Mouse (Mus musculus) forebrain, embryonic 12.5 days (tissue): ENCODE measurements around the gene Ppp1r1b. TPM values are rescaled to one million over a fixed set of nuclear protein-coding genes. Genes with fewer than 3 reads are reported as not detected.
"Not testable (repeated sequence)": the region's sequence is repeated elsewhere in the genome, so short reads cannot be mapped to it uniquely, and the experiment has no call there.

Experiments
- ATAC-seq: fragments of 200-750 bp; cut with Nextera tagmentation; 2 replicates; pipeline ENCODE4 v1.8.0; 2017; ENCODE audit warnings: moderate TSS enrichment; ENCODE audit not compliant: low FRiP score
- H3K27ac ChIP-seq: fragments of 300-500 bp; sonication (generic); 2 replicates; pipeline ENCODE4 v1.5.1; 2016; ENCODE audit warnings: mild to moderate bottlenecking
- H3K27me3 ChIP-seq: fragments of 300-500 bp; sonication (generic); 2 replicates; pipeline ENCODE4 v1.6.1; 2016; ENCODE audit warnings: mild to moderate bottlenecking
- H3K36me3 ChIP-seq: fragments of 300-500 bp; sonication (generic); replicated peaks from 2 replicates; pipeline ENCODE4 v1.6.1; 2016; ENCODE audit warnings: mild to moderate bottlenecking
- H3K4me1 ChIP-seq: fragments of 300-500 bp; sonication (generic); 2 replicates; pipeline ENCODE4 v1.6.1; 2016
- H3K4me2 ChIP-seq: fragments of 300-500 bp; sonication (generic); 2 replicates; pipeline ENCODE4 v1.6.1; 2016; ENCODE audit warnings: mild to moderate bottlenecking, moderate library complexity
- H3K4me3 ChIP-seq: fragments of 300-500 bp; sonication (generic); replicated peaks from 2 replicates; pipeline ENCODE4 v1.5.1; 2016; ENCODE audit warnings: mild to moderate bottlenecking
- H3K9ac ChIP-seq: fragments of 300-500 bp; sonication (generic); 2 replicates; pipeline ENCODE4 v1.6.1; 2016; ENCODE audit warnings: mild to moderate bottlenecking
- H3K9me3 ChIP-seq: fragments of 300-500 bp; sonication (generic); 2 replicates; pipeline ENCODE4 v1.6.1; 2016
- WGBS: fragments of 180-500 bp; shearing (Covaris S2); methylation state at CpG from one replicate; pipeline ENCODE4 v1.1.7; 2016; 5-methylcytosine and 5-hydroxymethylcytosine counted together
- polyA plus RNA-seq: library from polyadenylated mRNA; unstranded; fragments of >200 nt; fragmentation: Nextera tagmentation; extraction: Ambion mirVana; gene quantifications from 2 replicates; pipeline ENCODE4 v1.2.1, GENCODE M21; 2016

The Ppp1r1b gene
- polyA plus RNA-seq, 1 experiment from 2014 or later, result 3.1 TPM

GRCm38 (mm10) chr11:98369337-98369736 lies 21.1 kb downstream of the Ppp1r1b start:
- H3K27me3 ChIP-seq, result no peaks in the 10 kb centered on the region
- no peak for ATAC-seq

GRCm38 (mm10) chr11:98370588-98370987 lies 22.4 kb downstream of the Ppp1r1b start:
- no peak overlapping the region for H3K4me3 ChIP-seq
- H3K9ac ChIP-seq, result no peak overlapping the region
- peaks cover 21% of the 10 kb centered on the region for H3K36me3 ChIP-seq
- no peaks in the 10 kb centered on the region for H3K9me3 ChIP-seq
- H3K4me2 ChIP-seq, result no peak overlapping the region
- peaks cover 24% of the 10 kb centered on the region for H3K4me1 ChIP-seq
- H3K27me3 ChIP-seq, result no peaks in the 10 kb centered on the region
- WGBS, result 80% methylated on average over 2 of the region's 2 CpGs
- no peak for ATAC-seq
- peak overlapping the region; percentile 80 for H3K27ac ChIP-seq

More at GRCm38 (mm10) chr11:98369337-98369736, 21.1 kb downstream of the Ppp1r1b start:
- Histone ChIP-seq H3K4me3 (no peak overlapping the region), H3K36me3 (peaks cover 8% of the 10 kb centered on the region; the same call in 1 of the 2 replicates), H3K4me1 (peaks cover 24% of the 10 kb centered on the region), H3K4me2 (no peak overlapping the region), H3K9ac (no peak overlapping the region), H3K9me3 (no peaks in the 10 kb centered on the region), H3K27ac (no peak overlapping the region)
- 85% methylated on average over 6 of the region's 6 CpGs for WGBS

DNA sequence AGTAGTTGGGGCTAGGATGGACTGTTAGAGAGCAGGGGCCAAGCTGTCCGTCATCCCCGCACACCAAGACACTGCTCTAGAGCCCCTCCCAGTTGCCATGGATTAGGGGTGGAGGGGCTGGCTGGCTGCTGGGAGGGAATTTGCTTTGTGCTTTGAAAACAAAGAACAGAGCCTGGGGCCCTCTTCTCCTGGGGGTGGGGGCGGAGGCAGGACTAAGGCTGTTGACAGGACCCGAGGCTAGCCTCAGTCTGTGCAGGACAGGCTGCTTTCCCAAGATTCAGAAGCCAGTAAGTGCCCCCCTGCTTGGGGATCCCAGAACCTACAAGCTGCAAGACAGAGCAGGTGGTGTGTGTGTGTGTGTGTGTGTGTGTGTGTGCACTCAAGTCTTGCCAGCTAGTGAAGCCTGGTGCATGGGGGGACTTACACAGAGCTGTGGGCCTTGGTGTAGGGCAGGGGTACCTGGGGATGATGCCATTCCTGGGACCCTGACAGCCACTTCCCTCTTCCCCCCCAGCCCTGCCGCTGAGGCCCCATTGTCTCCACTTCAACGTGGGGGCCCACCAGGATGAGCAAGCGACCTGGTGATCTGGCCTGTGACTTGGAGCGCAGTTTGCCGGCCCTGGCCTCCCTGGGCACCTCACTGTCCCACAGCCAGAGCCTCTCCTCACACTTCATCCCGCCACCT lies 23.5 kb downstream of the Ppp1r1b start:
- Histone ChIP-seq H3K36me3 (peaks cover 28% of the 10 kb centered on the region), H3K27me3 (no peaks in the 10 kb centered on the region), H3K9me3 (no peaks in the 10 kb centered on the region), H3K4me3 (peak overlapping the region; percentile 19; the same call in 1 of the 2 replicates), H3K4me1 (peaks cover 24% of the 10 kb centered on the region), H3K4me2 (peak overlapping the region; percentile 38), H3K27ac (peak overlapping the region; percentile 80), H3K9ac (peak overlapping the region; percentile 44)
- peak; percentile 74 for ATAC-seq
- WGBS, result 26% methylated on average over 10 of the region's 10 CpGs

- Histone ChIP-seq H3K9ac (0 out of 2 replicates have a peak overlapping the region, but pooled peaks have one; percentile 44), H3K27me3 (no peaks in the 10 kb centered on the region), H3K4me3 (no peak overlapping the region), H3K27ac (peak overlapping the region; percentile 80; the same call in 1 of the 2 replicates), H3K36me3 (peaks cover 33% of the 10 kb centered on the region), H3K4me2 (peak overlapping the region; percentile 38), H3K9me3 (no peaks in the 10 kb centered on the region), H3K4me1 (peaks cover 24% of the 10 kb centered on the region)
- ATAC-seq, result no peak
- WGBS, result 5% methylated on average over 2 of the region's 2 CpGs
Observed at GRCm38 (mm10) chr11:98372406-98372805, 24.2 kb downstream of the Ppp1r1b start.

- Histone ChIP-seq H3K9ac (no peak overlapping the region), H3K36me3 (peaks cover 42% of the 10 kb centered on the region)
Observed at GRCm38 (mm10) chr11:98373244-98373643, 25.0 kb downstream of the Ppp1r1b start.

GRCm38 (mm10) chr11:98374266-98374665 lies 26.1 kb downstream of the Ppp1r1b start:
- H3K4me1 ChIP-seq, result peaks cover 24% of the 10 kb centered on the region
- H3K9ac ChIP-seq, result no peak overlapping the region
- no peak overlapping the region for H3K4me3 ChIP-seq
- H3K36me3 ChIP-seq, result peaks cover 52% of the 10 kb centered on the region
- no peak overlapping the region for H3K27ac ChIP-seq
- H3K9me3 ChIP-seq, result no peaks in the 10 kb centered on the region
- H3K27me3 ChIP-seq, result no peaks in the 10 kb centered on the region
- 83% methylated on average over 8 of the region's 8 CpGs for WGBS
- no peak overlapping the region for H3K4me2 ChIP-seq
- no peak for ATAC-seq

More at GRCm38 (mm10) chr11:98373244-98373643, 25.0 kb downstream of the Ppp1r1b start:
- H3K27me3 ChIP-seq, result no peaks in the 10 kb centered on the region
- no peaks in the 10 kb centered on the region for H3K9me3 ChIP-seq
- H3K4me3 ChIP-seq, result no peak overlapping the region
- no peak overlapping the region for H3K27ac ChIP-seq
- 93% methylated on average over 6 of the region's 6 CpGs for WGBS
- ATAC-seq, result no peak
- H3K4me2 ChIP-seq, result no peak overlapping the region
- peaks cover 24% of the 10 kb centered on the region for H3K4me1 ChIP-seq

GRCm38 (mm10) chr11:98376756-98377155 lies 28.6 kb downstream of the Ppp1r1b start:
- Histone ChIP-seq H3K4me3 (no peak overlapping the region), H3K36me3 (peaks cover 71% of the 10 kb centered on the region), H3K9ac (0 out of 2 replicates have a peak overlapping the region, but pooled peaks have one; percentile 4), H3K4me2 (no peak overlapping the region), H3K27me3 (no peaks in the 10 kb centered on the region), H3K9me3 (no peaks in the 10 kb centered on the region), H3K27ac (no peak overlapping the region), H3K4me1 (peaks cover 12% of the 10 kb centered on the region)
- no peak for ATAC-seq
- WGBS, result 67% methylated on average over 5 of the region's 5 CpGs

- Histone ChIP-seq H3K27me3 (no peaks in the 10 kb centered on the region), H3K9me3 (no peaks in the 10 kb centered on the region), H3K4me1 (peaks cover 3% of the 10 kb centered on the region; the same call in 1 of the 2 replicates), H3K4me3 (no peak overlapping the region), H3K4me2 (no peak overlapping the region), H3K36me3 (peaks cover 71% of the 10 kb centered on the region), H3K27ac (no peak overlapping the region), H3K9ac (no peak overlapping the region)
- no peak for ATAC-seq
- WGBS, result 86% methylated on average over 11 of the region's 11 CpGs
Observed at GRCm38 (mm10) chr11:98377787-98378186, 29.6 kb downstream of the Ppp1r1b start.

DNA sequence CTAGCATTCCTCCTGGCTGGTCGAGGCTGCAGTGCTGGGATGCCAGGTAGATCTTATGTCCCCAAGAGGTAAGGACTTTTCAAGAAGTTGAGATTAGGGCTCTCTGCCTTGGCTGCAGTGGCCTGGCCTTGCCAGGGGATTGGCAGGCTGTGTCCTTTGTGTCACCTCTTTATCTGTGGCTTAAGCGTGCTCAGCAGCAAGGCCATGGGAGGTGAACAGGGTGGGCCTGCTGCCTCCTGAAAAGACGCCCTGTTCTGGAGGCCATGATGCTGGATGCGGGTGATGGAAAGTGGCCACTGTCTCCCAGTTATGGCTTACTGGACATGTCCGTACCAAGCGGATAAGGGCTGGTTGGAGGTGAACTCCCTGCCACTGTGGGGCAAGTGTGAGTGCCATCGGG lies 31.2 kb downstream of the Ppp1r1b start:
- Histone ChIP-seq H3K27me3 (peaks cover 15% of the 10 kb centered on the region), H3K4me1 (no peaks in the 10 kb centered on the region), H3K9ac (no peak overlapping the region), H3K36me3 (peaks cover 68% of the 10 kb centered on the region), H3K4me3 (no peak overlapping the region), H3K4me2 (no peak overlapping the region), H3K9me3 (no peaks in the 10 kb centered on the region), H3K27ac (no peak overlapping the region)
- 90% methylated on average over 7 of the region's 7 CpGs for WGBS
- no peak for ATAC-seq

DNA sequence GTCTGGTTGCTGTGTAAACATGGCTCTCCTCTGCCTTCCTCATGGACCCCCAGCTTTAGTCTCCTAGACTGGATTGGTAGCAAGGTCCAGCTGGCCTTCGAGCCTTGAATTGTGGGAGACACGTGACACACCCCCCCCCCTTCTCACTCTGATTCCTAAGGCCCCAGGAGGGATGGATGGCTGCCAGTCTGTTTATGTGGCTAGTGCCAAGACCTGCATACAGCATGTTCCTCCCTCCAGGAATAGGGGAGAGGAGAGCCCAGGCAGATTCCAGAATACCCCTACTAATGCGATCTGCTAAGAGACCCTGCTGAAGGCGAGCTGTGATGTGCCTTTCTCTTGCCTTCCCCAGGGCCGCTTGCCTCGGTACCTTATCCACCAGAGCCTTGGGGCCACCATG lies 31.9 kb downstream of the Ppp1r1b start:
- no peak for ATAC-seq
- 94% methylated on average over 6 of the region's 6 CpGs for WGBS
- no peaks in the 10 kb centered on the region for H3K9me3 ChIP-seq
- peaks cover 61% of the 10 kb centered on the region for H3K36me3 ChIP-seq
- H3K27ac ChIP-seq, result no peak overlapping the region
- H3K27me3 ChIP-seq, result peaks cover 22% of the 10 kb centered on the region
- no peak overlapping the region for H3K4me3 ChIP-seq
- H3K9ac ChIP-seq, result no peak overlapping the region
- no peak overlapping the region for H3K4me2 ChIP-seq
- no peaks in the 10 kb centered on the region for H3K4me1 ChIP-seq

GRCm38 (mm10) chr11:98381651-98382050 lies 33.4 kb downstream of the Ppp1r1b start:
- H3K9me3 ChIP-seq, result no peaks in the 10 kb centered on the region
- H3K4me3 ChIP-seq, result no peak overlapping the region
- no peak for ATAC-seq
- peaks cover 45% of the 10 kb centered on the region for H3K36me3 ChIP-seq
- H3K4me2 ChIP-seq, result no peak overlapping the region
- H3K27ac ChIP-seq, result no peak overlapping the region
- 98% methylated on average over 2 of the region's 2 CpGs for WGBS
- H3K4me1 ChIP-seq, result no peaks in the 10 kb centered on the region
- H3K27me3 ChIP-seq, result peaks cover 38% of the 10 kb centered on the region
- no peak overlapping the region for H3K9ac ChIP-seq

- Histone ChIP-seq H3K27me3 (peaks cover 45% of the 10 kb centered on the region), H3K36me3 (peaks cover 38% of the 10 kb centered on the region)
- H3K9ac ChIP-seq, H3K4me3 ChIP-seq, H3K4me2 ChIP-seq, H3K27ac ChIP-seq, H3K9me3 ChIP-seq, H3K4me1 ChIP-seq, ATAC-seq: not testable (repeated sequence)
- 47% methylated on average over 2 of the region's 2 CpGs for WGBS
Observed at GRCm38 (mm10) chr11:98382405-98382804, 34.2 kb downstream of the Ppp1r1b start.
